Mouse (Mus musculus): ENCODE results near the gene Cox19.

Gene Cox19

GRCm38 (mm10) chr5:139381586-139382513 is 30.6 kb upstream of the Cox19 start:
- peak; percentile 74 for DNase-seq

DNA sequence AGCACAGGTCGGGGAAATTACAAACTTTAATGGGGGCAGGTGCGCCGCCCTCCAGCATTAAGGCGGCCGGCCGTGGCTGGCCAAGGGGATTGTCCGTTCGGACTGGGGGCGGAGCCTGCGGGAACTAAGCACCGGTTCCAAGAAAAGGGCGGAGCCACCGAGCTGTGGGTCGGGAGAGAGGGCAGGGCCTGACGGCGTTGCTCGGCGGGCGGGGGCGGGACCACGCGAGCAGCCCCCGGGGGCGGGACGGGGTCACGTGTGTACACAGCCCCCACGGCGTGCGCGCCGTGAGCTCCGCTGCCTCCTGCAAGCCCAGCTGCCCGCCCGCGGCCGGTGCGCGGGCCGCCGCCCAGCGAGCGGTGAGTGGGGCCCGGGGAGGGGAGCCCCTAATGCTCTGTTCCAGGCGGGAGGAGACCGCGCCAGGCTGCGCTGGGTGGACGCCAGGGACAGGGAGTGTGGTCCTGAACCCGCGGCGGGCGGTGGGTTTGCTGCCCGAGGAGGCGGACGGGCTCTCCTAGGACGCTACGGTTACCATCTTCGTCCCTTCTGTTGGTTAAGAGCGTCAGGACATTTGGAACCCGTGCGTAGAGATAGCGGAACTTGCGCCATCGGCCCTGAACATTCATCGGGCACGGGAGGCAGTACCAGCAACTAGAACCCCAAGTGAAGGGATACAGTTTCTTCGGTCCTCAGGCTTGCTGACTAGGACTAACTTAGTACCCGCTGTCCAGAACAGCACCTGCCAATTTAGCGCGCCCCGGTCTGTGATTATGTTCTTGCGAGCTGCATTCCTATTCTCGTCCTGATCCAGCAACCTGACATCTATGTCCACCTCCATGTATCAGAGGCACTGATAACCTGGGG is 29.4 kb upstream of the Cox19 start:
- peak; percentile 98 for DNase-seq

GRCm38 (mm10) chr5:139379771-139380384 is 28.7 kb upstream of the Cox19 start:
- DNase-seq, result no peak

DNA sequence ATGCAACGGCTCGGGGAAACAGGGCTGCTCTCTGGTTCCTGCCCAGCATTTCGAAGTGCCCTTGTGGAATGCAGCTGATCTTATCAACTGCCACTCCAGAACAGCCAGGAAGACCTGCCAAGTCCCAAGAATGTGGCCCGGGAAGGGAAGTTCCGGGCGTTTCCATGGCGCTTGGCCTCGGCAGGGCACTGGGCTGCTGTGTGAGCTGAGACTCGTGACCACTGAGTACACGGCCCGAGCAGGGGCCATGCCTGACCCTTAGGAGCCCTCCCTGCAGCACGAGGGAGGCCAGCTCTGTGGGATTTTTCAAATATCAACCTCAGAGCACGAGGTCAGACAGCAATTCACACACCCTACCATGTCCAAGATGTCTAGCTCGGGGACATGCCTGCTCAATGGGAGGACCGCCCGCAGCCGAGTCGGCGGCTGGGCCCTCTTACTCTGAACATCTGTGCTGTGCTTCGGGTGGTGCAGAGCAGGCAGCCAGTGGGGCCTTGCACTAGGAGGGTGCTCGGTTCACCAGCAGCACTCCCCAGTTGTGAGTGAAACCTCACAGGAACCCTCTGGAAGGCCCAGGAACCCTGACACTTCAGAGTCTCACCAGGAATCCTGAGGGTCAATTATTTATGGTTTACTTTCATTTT is 27.9 kb upstream of the Cox19 start:
- DNase-seq, result peak; percentile 97

- DNase-seq, result no peak
Observed at GRCm38 (mm10) chr5:139378271-139378556, 27.0 kb upstream of the Cox19 start.

- peak; percentile 89 for DNase-seq
Observed at GRCm38 (mm10) chr5:139377468-139378270, 26.5 kb upstream of the Cox19 start, which contains the start of gene Gpr146. Gene Gpr146, plus strand, starts transcription at chr5:139377697.

DNA sequence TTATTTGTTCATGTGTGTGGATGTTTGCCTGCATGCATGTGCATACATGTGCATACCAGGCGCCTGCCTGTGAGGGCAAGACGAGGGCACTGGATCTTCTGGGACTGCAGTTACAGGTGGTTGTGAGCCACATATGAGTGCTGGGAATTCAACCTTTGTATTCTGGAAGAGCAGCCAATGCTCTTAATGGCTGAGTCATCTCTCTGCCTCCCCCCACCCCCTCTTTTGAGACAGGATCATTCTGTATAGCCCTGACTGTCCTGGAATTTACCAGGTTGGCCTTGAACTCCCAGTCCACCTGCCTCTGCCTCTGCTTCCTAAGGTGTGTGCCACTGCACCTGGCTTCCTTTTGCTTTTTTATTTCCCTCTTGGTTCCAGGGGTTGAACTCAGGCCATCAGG is 23.6 kb upstream of the Cox19 start:
- no peak for DNase-seq

GRCm38 (mm10) chr5:139373889-139374444 is 22.7 kb upstream of the Cox19 start:
- no peak for DNase-seq

DNA sequence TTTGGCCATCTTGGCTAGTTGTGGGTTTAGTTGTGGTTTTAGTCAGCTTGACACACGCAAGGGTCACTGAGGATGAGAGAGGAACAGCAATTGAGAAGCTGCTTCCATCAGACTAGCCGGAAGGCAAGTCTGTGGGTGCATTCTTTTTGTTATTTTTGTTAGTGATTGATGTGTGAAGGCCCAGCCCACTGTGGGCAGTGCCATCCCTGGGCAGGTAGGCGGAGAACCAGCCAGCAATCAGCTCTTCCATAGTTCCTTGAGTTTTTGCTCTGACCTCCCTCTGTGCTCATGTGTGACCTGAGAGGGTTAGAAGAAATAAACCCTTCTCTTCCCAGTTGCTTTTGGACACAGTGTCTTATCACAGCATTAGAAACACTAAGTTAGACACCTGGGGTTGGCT is 21.9 kb upstream of the Cox19 start:
- no peak for DNase-seq

DNA sequence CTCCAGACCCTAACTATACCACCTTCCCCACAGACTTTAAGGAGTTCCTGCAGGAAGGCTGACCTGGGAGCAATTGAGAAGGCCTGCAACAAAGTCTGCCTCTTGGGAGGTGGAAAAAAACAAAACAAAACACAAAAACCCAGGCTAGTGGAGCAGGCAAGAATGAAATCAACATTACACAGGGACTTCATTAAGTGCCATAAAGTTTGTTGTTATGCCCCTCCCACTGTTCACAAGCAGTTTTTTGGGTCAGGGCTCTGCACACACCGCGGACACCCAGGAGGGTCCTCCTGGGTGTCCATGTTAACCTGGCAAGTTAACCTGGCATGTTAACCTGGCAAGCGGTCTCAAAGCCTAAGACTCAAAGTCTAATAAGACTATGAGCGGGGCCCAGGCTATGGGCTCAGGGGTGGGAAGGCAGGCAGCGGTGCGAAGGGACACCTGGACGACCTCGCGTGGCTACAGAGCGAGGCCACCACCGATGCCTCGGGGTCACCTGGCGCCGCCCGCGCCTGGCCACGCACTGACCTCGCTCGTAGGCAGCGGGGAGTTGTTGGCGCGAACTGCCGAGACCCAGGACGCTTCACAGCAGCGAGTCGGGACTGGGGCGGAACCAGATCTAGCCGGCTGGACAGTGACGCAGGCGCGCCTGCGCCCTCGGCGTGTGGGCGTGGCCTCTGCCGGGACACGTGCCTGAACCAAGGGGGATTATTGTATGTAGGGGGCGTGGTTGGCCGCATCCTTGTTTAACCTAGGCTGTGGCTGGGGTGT is 20.6 kb upstream of the Cox19 start:
- DNase-seq, result peak; percentile 97

GRCm38 (mm10) chr5:139371118-139371517 is 19.9 kb upstream of the Cox19 start:
- DNase-seq, result no peak

GRCm38 (mm10) chr5:139370336-139370735 is 19.1 kb upstream of the Cox19 start:
- no peak for DNase-seq

- DNase-seq, result no peak
Observed at GRCm38 (mm10) chr5:139368638-139369320, 17.6 kb upstream of the Cox19 start.

- DNase-seq, result no peak
Observed at GRCm38 (mm10) chr5:139367884-139368458, 16.8 kb upstream of the Cox19 start.

GRCm38 (mm10) chr5:139366484-139366883 is 15.3 kb upstream of the Cox19 start:
- DNase-seq, result peak; percentile 70

GRCm38 (mm10) chr5:139365827-139366226 is 14.6 kb upstream of the Cox19 start:
- DNase-seq, result peak; percentile 65

GRCm38 (mm10) chr5:139364911-139365571 is 13.8 kb upstream of the Cox19 start:
- DNase-seq, result peak; percentile 75

GRCm38 (mm10) chr5:139364260-139364910 is 13.2 kb upstream of the Cox19 start:
- DNase-seq, result peak; percentile 98

- peak; percentile 63 for DNase-seq
Observed at GRCm38 (mm10) chr5:139363858-139364257, 12.6 kb upstream of the Cox19 start.

Data from lung, postnatal 36 days (tissue).